Mouse (Mus musculus): ENCODE results near the gene Ppp2r5e. TPM values are rescaled to one million over a fixed set of nuclear protein-coding genes. Genes with fewer than 3 reads are reported as not detected.

The Ppp2r5e gene
- polyA plus RNA-seq, 1 experiment from 2014 or later = 23.3 TPM

DNA sequence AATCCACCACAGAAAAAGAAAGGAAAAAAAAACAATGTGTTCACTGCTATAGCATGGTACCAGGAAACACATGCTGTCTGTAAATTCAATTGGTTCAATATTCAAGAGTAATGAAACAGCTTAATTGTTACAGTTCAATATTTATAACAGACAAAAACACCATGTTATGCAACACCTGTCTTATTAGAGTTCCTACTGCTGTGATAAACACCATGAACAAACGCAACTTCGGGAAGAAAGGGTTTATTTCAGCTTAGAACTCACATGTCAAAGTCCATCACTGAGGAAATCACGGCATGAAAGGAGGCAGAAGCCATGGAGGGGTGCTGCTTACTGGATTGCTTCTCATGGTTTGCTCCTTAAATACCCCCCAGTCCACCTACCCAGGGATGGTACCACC lies 56.8 kb downstream of the Ppp2r5e start:
- 85% methylated on average over 3 of the region's 3 CpGs for WGBS
- H3K4me3 ChIP-seq (ENCODE audit: low read depth, low read length) = no peak overlapping the region

GRCm38 (mm10) chr12:75537673-75538423 lies 58.2 kb downstream of the Ppp2r5e start:
- Histone ChIP-seq H3K4me2 (replicated peaks; ENCODE audit: low read depth, low read length) (no peak overlapping the region), H3K27me3 (ENCODE audit: control insufficient read depth, insufficient read depth, low read length) (no peaks in the 10 kb centered on the region), H3K9me3 (ENCODE audit: control insufficient read depth, low read length) (no peaks in the 10 kb centered on the region), H3K27ac (ENCODE audit: low read depth, low read length) (no peak overlapping the region), H3K4me3 (ENCODE audit: low read depth, low read length) (no peak overlapping the region), H3K36me3 (ENCODE audit: control insufficient read depth, insufficient read depth, low read length) (no peaks in the 10 kb centered on the region), H3K4me1 (replicated peaks; ENCODE audit: control insufficient read depth, insufficient read depth, low read length) (no peaks in the 10 kb centered on the region), H3K9ac (ENCODE audit: low read depth, low read length) (no peak overlapping the region)
- 73% methylated on average over 6 of the region's 6 CpGs for WGBS
- no peak for ATAC-seq (ENCODE audit: low FRiP score)
- no peak for DNase-seq (ENCODE audit: low spot score)

More for the DNA sequence above, 56.8 kb downstream of the Ppp2r5e start:
- Histone ChIP-seq H3K4me1 (replicated peaks; ENCODE audit: control insufficient read depth, insufficient read depth, low read length) (no peaks in the 10 kb centered on the region), H3K27me3 (ENCODE audit: control insufficient read depth, insufficient read depth, low read length) (no peaks in the 10 kb centered on the region), H3K9ac (ENCODE audit: low read depth, low read length) (no peak overlapping the region), H3K9me3 (ENCODE audit: control insufficient read depth, low read length) (no peaks in the 10 kb centered on the region), H3K27ac (ENCODE audit: low read depth, low read length) (no peak overlapping the region), H3K4me2 (replicated peaks; ENCODE audit: low read depth, low read length) (no peak overlapping the region), H3K36me3 (ENCODE audit: control insufficient read depth, insufficient read depth, low read length) (no peaks in the 10 kb centered on the region)
- ATAC-seq (ENCODE audit: low FRiP score) = no peak
- no peak for DNase-seq (ENCODE audit: low spot score)

GRCm38 (mm10) chr12:75537019-75537672 lies 58.9 kb downstream of the Ppp2r5e start:
- H3K4me2 ChIP-seq (replicated peaks; ENCODE audit: low read depth, low read length) = no peak overlapping the region
- ATAC-seq (ENCODE audit: low FRiP score) (no peak), DNase-seq (ENCODE audit: low spot score) (no peak)
- WGBS = 52% methylated on average over 7 of the region's 7 CpGs
- H3K9me3 ChIP-seq (ENCODE audit: control insufficient read depth, low read length) = no peaks in the 10 kb centered on the region
- H3K4me1 ChIP-seq (replicated peaks; ENCODE audit: control insufficient read depth, insufficient read depth, low read length) = no peaks in the 10 kb centered on the region
- H3K36me3 ChIP-seq (ENCODE audit: control insufficient read depth, insufficient read depth, low read length) = no peaks in the 10 kb centered on the region
- H3K27me3 ChIP-seq (ENCODE audit: control insufficient read depth, insufficient read depth, low read length) = no peaks in the 10 kb centered on the region
- H3K27ac ChIP-seq (ENCODE audit: low read depth, low read length) = no peak overlapping the region
- no peak overlapping the region for H3K9ac ChIP-seq (ENCODE audit: low read depth, low read length)
- no peak overlapping the region for H3K4me3 ChIP-seq (ENCODE audit: low read depth, low read length)

- WGBS = 89% methylated on average over 7 of the region's 7 CpGs
- H3K36me3 ChIP-seq (ENCODE audit: control insufficient read depth, insufficient read depth, low read length) = no peaks in the 10 kb centered on the region
- H3K4me1 ChIP-seq (replicated peaks; ENCODE audit: control insufficient read depth, insufficient read depth, low read length) = no peaks in the 10 kb centered on the region
- H3K4me2 ChIP-seq (replicated peaks; ENCODE audit: low read depth, low read length) = no peak overlapping the region
- H3K4me3 ChIP-seq (ENCODE audit: low read depth, low read length) = no peak overlapping the region
- DNase-seq (ENCODE audit: low spot score) (no peak), ATAC-seq (ENCODE audit: low FRiP score) (no peak)
- H3K27ac ChIP-seq (ENCODE audit: low read depth, low read length) = no peak overlapping the region
- no peaks in the 10 kb centered on the region for H3K27me3 ChIP-seq (ENCODE audit: control insufficient read depth, insufficient read depth, low read length)
- no peak overlapping the region for H3K9ac ChIP-seq (ENCODE audit: low read depth, low read length)
- no peaks in the 10 kb centered on the region for H3K9me3 ChIP-seq (ENCODE audit: control insufficient read depth, low read length)
Measured at GRCm38 (mm10) chr12:75536566-75536965, 59.5 kb downstream of the Ppp2r5e start.

DNA sequence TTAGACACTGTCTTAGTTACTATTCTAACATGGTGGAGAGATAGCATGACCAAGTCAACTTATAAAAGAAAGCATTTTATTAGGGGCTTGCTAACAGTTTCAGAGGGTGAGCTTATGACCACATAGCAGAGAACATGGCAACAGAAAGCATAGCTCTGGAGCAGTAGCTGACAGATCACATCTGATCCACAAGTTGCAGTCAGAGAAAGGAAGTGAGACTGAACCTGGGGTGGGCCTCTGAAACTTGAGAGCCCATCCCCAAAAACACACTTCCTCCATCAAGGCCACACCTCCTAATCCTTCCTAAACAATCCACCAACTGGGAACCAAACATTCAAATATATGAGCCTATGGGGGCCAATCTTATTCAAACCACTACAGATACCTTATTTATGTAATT lies 62.9 kb downstream of the Ppp2r5e start:
- no peak overlapping the region for H3K27ac ChIP-seq (ENCODE audit: low read depth, low read length)
- H3K9ac ChIP-seq (ENCODE audit: low read depth, low read length) = no peak overlapping the region
- DNase-seq (ENCODE audit: low spot score) = no peak

DNA sequence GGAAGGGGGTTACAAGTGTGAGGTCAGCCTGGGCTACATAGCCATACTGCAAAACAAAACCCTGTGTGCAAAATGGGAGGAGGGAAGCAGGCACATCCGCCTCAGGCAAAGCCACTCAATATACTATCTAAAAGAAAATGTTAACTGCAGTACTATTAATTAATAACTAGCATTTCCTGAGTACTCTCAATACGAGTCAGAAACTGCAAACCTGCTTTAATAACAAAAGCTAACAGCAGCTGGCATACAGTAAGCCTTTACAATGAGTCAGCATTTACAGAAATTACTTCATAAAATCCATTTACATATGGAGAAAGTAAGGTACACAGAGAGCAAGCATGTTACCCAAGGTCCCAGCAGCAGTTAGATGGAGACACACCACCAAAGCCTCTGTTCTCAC lies 64.2 kb downstream of the Ppp2r5e start:
- 86% methylated on average over 2 of the region's 2 CpGs for WGBS
- Histone ChIP-seq H3K9me3 (ENCODE audit: control insufficient read depth, low read length) (no peaks in the 10 kb centered on the region), H3K4me1 (replicated peaks; ENCODE audit: control insufficient read depth, insufficient read depth, low read length) (no peaks in the 10 kb centered on the region), H3K4me2 (replicated peaks; ENCODE audit: low read depth, low read length) (no peak overlapping the region), H3K9ac (ENCODE audit: low read depth, low read length) (no peak overlapping the region), H3K27ac (ENCODE audit: low read depth, low read length) (no peak overlapping the region), H3K36me3 (ENCODE audit: control insufficient read depth, insufficient read depth, low read length) (no peaks in the 10 kb centered on the region), H3K4me3 (ENCODE audit: low read depth, low read length) (no peak overlapping the region), H3K27me3 (ENCODE audit: control insufficient read depth, insufficient read depth, low read length) (no peaks in the 10 kb centered on the region)
- ATAC-seq (ENCODE audit: low FRiP score) (no peak), DNase-seq (ENCODE audit: low spot score) (no peak)

More for the DNA sequence above, 62.9 kb downstream of the Ppp2r5e start:
- no peak overlapping the region for H3K4me2 ChIP-seq (replicated peaks; ENCODE audit: low read depth, low read length)
- no peaks in the 10 kb centered on the region for H3K9me3 ChIP-seq (ENCODE audit: control insufficient read depth, low read length)
- H3K36me3 ChIP-seq (ENCODE audit: control insufficient read depth, insufficient read depth, low read length) = no peaks in the 10 kb centered on the region
- no peak overlapping the region for H3K4me3 ChIP-seq (ENCODE audit: low read depth, low read length)
- H3K27me3 ChIP-seq (ENCODE audit: control insufficient read depth, insufficient read depth, low read length) = no peaks in the 10 kb centered on the region
- no peaks in the 10 kb centered on the region for H3K4me1 ChIP-seq (replicated peaks; ENCODE audit: control insufficient read depth, insufficient read depth, low read length)
- ATAC-seq (ENCODE audit: low FRiP score) = no peak

DNA sequence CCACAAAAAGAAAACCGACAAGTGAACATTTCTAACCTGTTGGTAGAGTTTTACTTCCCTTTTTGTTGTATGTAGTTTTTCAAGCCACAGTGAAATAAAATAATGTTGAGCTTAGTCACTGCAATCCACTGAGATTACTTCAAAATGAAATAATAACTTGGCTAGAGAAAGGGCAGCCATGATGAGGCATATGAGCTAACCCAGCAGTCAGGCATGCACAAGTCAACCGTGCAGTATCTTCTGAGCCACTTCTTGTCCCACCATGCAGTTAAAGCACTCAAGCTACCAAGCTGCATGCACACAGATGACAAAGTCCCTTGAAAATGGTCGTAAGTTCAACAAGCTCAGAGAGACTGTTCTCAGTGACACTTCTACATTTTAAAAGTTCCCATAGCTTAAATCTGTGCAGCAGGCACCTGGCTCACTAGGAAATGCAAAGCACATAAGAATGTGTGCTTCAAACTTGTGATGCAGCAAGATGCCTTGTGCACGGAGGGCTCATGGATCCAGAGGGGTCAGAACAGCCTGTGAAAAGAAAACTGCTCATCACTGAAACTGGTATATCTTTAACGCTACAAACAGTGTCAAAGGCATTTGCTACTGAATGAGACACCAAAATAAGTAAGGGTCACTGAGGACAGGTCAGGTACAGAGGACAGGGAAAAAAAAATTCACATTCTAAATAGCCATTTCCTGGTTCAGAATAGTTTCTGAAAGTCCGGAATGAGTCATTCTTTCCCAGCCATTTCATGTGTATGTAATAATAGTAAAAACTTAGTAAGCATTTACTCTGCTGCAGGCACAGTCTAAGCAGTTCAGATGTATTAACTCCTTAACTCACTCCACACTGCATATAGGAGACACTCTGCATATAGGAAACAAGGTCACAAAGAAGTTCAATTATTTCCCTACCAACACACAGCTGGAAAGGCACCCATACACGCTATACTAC lies 66.9 kb downstream of the Ppp2r5e start:
- Histone ChIP-seq H3K9ac (ENCODE audit: low read depth, low read length) (no peak overlapping the region), H3K4me1 (replicated peaks; ENCODE audit: control insufficient read depth, insufficient read depth, low read length) (no peaks in the 10 kb centered on the region), H3K9me3 (ENCODE audit: control insufficient read depth, low read length) (no peaks in the 10 kb centered on the region), H3K36me3 (ENCODE audit: control insufficient read depth, insufficient read depth, low read length) (no peaks in the 10 kb centered on the region), H3K27ac (ENCODE audit: low read depth, low read length) (no peak overlapping the region), H3K27me3 (ENCODE audit: control insufficient read depth, insufficient read depth, low read length) (no peaks in the 10 kb centered on the region), H3K4me2 (replicated peaks; ENCODE audit: low read depth, low read length) (no peak overlapping the region), H3K4me3 (ENCODE audit: low read depth, low read length) (no peak overlapping the region)
- ATAC-seq (ENCODE audit: low FRiP score) (no peak), DNase-seq (ENCODE audit: low spot score) (no peak)
- WGBS = 82% methylated on average over 7 of the region's 7 CpGs

DNA sequence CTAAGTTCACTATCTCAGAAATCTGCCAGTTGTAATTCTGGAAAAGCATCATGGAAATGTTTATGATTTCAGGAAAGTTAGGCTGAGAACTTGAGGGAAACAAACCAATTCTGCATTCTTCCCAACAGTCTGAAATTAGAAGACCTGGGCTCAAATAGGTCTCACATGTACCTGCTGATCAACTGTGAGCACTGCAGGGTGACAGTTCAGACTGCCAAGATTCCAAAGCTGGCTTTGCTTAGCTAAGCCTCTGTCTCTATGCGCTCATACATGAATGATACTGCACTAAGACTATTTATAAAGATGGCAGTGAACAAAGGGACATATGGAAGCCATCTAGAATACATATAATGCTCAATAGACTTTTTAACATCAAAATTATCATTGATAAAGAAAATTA lies 67.7 kb downstream of the Ppp2r5e start:
- ATAC-seq (ENCODE audit: low FRiP score) (no peak), DNase-seq (ENCODE audit: low spot score) (no peak)
- 91% methylated on average over 1 of the region's 1 CpGs for WGBS
- Histone ChIP-seq H3K9ac (ENCODE audit: low read depth, low read length) (no peak overlapping the region), H3K27ac (ENCODE audit: low read depth, low read length) (no peak overlapping the region), H3K4me1 (replicated peaks; ENCODE audit: control insufficient read depth, insufficient read depth, low read length) (no peaks in the 10 kb centered on the region), H3K27me3 (ENCODE audit: control insufficient read depth, insufficient read depth, low read length) (no peaks in the 10 kb centered on the region), H3K4me3 (ENCODE audit: low read depth, low read length) (no peak overlapping the region), H3K4me2 (replicated peaks; ENCODE audit: low read depth, low read length) (no peak overlapping the region), H3K9me3 (ENCODE audit: control insufficient read depth, low read length) (no peaks in the 10 kb centered on the region), H3K36me3 (ENCODE audit: control insufficient read depth, insufficient read depth, low read length) (no peaks in the 10 kb centered on the region)
